Mouse (Mus musculus) left cerebral cortex, adult 2 months (tissue): ENCODE data around the gene Cpa4. TPM values are rescaled to one million over a fixed set of nuclear protein-coding genes. Genes with fewer than 3 reads are reported as not detected.

Experiments used
- DNase-seq, 2 experiments: peaks; one replicate each; pipeline ENCODE4 v3.0.0; 2021 to 2022; ENCODE audit warnings: low spot score in 2 of 2, mixed read lengths in 1 of 2; ENCODE audit errors: extremely low spot score in 1 of 2
- H3K27ac ChIP-seq: fragments of 200-600 bp; 2 replicates; pipeline ENCODE4 v1.8.1; 2022
- H3K4me3 ChIP-seq: fragments of 200-600 bp; 2 replicates; pipeline ENCODE4 v1.8.1; 2022
- CTCF ChIP-seq: fragments of 200-600 bp; IDR thresholded peaks from 2 replicates; pipeline ENCODE4 v1.8.1; 2022; ENCODE audit warnings: antibody characterized with exemption, mild to moderate bottlenecking, moderate library complexity
- intact Hi-C: fragments of 180-260 bp; cut with DNase I; formaldehyde crosslinking; loops from one replicate; pipeline ENCODE4 v1.15.1; 2025
- total RNA-seq, 2 experiments: library from RNA; stranded (reverse); gene quantifications; 2 replicates each; pipeline ENCODE4 v1.2.3; 2021

Cpa4 gene
- total RNA-seq, 2 experiments from 2014 or later, result 0.16 TPM; not detected in 1

- intact Hi-C loops, result loop anchor here (5.0 kb wide), 1 partner anchor 97 kb away; no protein-coding TSS in a partner anchor
- H3K4me3 ChIP-seq, result no peak overlapping the region
Observed at GRCm38 (mm10) chr6:30574945-30575344, 6.8 kb downstream of the Cpa4 start.

GRCm38 (mm10) chr6:30576477-30577203, 8.5 kb downstream of the Cpa4 start:
- no peak for TF ChIP-seq CTCF
- intact Hi-C loops, result no loop called here

More at GRCm38 (mm10) chr6:30574945-30575344, 6.8 kb downstream of the Cpa4 start:
- no peak overlapping the region for H3K27ac ChIP-seq
- no peak for TF ChIP-seq CTCF
- no peak for DNase-seq

GRCm38 (mm10) chr6:30579961-30580840, 12.0 kb downstream of the Cpa4 start:
- intact Hi-C loops, result no loop called here
- no peak overlapping the region for H3K4me3 ChIP-seq
- no peak for TF ChIP-seq CTCF
- H3K27ac ChIP-seq, result peak overlapping the region; percentile 78
- no peak for DNase-seq

More at GRCm38 (mm10) chr6:30576477-30577203, 8.5 kb downstream of the Cpa4 start:
- DNase-seq, result no peak
- H3K27ac ChIP-seq, result no peak overlapping the region
- no peak overlapping the region for H3K4me3 ChIP-seq

DNA sequence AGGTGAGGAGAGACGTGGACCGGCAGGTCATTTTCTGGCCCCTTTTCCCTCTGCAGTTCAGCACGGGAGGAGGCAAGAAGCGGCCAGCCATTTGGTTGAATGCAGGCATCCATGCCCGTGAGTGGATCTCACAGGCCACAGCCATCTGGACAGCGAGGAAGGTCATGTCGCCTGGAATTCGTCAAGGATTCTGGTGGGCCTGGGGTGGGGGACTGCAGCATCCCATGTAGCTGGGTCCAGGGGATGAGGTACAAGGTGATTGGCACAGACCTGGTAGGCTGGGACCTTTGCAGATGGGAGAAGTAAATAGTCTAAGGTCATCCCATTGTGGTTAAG, 12.6 kb downstream of the Cpa4 start:
- DNase-seq, result no peak
- Histone ChIP-seq H3K27ac (no peak overlapping the region), H3K4me3 (no peak overlapping the region)
- no peak for TF ChIP-seq CTCF
- intact Hi-C loops, result no loop called here

GRCm38 (mm10) chr6:30586886-30587442, 18.8 kb downstream of the Cpa4 start:
- H3K27ac ChIP-seq, result no peak overlapping the region
- DNase-seq, result no peak
- intact Hi-C loops, result no loop called here
- TF ChIP-seq CTCF, result no peak
- H3K4me3 ChIP-seq, result no peak overlapping the region

DNA sequence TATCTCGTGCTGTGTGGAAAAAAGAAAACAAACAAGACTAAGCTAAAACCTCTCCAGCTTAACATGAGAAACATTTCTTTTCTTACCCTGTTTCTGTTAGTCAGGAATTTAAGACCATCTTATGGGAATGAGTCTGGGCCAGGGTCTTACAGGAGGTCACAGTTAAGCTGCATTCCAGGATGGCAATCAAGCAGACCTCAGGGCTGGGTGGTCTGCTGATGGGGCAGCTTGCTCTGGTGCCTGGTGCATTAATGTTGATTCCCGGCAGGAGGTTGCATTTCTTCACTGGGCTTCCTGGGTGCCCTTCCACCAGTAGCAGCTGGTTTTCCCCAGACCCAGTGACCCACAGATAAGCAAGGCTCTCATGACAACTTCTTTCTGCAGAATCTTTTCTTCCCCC, 21.6 kb downstream of the Cpa4 start:
- intact Hi-C loops, result no loop called here
- TF ChIP-seq CTCF, result no peak
- no peak for DNase-seq
- H3K4me3 ChIP-seq, result no peak overlapping the region
- H3K27ac ChIP-seq, result no peak overlapping the region

DNA sequence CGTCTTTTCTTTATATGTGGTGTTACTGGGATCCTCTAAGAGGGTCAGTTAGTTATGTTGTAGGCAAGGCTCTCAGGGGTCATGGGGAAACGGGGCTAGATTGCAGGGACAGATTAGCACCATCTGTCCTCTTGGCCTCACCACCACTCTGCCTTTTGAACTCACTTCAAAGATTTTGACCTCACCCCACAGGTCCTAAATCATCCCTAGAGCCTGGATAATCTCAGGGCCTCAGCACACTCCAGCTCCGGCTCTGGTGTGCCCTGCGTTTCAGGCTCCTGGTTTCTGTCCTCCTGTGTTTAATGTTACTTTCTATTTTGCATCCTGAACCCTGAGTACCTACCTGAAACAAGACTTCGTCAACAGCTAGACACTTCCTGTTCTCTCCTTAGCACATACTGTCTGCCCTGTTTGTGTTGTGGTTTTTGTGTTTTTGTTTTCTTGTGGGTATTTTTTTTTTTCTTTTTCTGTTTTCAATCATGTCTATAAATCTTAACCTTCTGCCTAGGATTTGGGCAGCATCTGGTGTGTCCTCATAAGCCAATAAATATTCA, 23.8 kb downstream of the Cpa4 start:
- TF ChIP-seq CTCF, result no peak
- no peak for DNase-seq
- no peak overlapping the region for H3K27ac ChIP-seq

GRCm38 (mm10) chr6:30592417-30592974, 24.3 kb downstream of the Cpa4 start:
- TF ChIP-seq CTCF, result no peak
- no peak for DNase-seq
- Histone ChIP-seq H3K27ac (no peak overlapping the region), H3K4me3 (no peak overlapping the region)
- intact Hi-C loops, result no loop called here

More for the DNA sequence above, 23.8 kb downstream of the Cpa4 start:
- H3K4me3 ChIP-seq, result no peak overlapping the region
- intact Hi-C loops, result no loop called here

DNA sequence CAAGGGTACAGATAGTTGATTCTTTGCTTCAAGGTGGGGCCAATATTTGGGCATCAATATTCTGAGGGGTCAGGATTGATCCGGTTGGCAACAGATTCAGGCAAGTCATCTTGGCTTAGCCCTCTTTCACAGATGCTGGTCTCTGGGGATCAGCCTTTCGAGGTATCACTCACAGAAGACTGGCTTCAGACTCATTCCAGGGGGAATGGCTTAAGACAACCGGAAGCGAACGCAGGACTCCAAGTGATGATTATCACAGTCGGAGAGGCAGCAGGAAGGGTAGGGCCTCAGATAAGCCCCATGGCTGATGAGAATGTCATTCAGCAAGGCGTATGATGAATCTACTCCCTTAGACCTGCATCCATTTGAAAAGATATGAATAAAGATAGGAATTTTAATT, 26.2 kb downstream of the Cpa4 start:
- no peak for DNase-seq
- Histone ChIP-seq H3K4me3 (no peak overlapping the region), H3K27ac (no peak overlapping the region)
- intact Hi-C loops, result no loop called here
- no peak for TF ChIP-seq CTCF

DNA sequence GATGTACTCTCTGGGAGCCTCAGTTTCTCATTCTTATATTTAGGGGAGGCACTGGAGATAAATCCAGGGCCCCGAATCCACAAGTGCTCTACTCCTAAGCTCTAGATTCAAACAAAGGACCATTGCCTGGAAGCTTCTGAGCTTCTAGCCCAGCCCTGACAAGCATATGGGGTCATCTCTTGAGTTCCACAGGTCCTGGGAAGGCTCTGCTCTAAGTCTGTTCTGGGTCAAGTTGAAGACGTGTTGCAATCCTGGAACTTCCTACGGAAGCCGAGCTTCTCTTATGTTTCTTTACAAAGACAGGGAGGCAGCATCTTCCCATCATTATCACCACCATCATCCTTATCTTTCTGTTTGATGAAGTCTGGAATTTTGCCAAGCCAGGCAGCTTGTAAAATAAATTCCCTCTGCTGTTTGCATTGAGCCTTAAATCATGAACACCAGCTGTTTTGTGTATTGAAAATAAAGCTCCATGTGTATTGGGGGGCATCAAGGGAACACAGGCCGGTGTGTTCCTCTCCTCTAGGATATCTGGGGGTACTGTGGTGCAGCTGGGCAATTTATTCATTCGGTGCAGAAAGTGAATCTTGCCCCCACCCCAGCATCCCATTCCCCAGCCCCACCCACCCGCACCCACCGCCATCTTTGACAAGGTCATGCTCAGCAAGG, 28.2 kb downstream of the Cpa4 start:
- no peak for TF ChIP-seq CTCF
- intact Hi-C loops, result no loop called here
- Histone ChIP-seq H3K27ac (no peak overlapping the region), H3K4me3 (no peak overlapping the region)
- DNase-seq, result no peak

DNA sequence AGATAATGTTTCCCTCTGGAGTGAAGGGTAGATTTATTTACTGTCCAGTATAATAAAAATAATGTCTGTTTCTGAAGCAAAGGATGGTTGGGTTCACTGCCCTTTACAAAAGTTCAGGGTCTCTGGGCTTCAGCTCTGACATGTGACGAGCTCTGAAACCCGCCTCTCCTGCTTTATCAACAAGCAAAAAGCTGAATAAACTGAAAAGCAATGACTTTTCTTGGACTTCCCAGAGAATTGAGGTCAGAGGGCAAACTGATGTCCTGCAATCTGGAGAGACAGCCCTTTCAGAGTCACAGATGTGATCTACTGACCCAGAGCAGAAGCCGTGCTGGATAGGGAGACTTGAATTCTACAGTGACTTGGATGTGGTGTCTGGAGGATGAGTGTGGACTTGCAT, 31.9 kb downstream of the Cpa4 start:
- no peak for DNase-seq
- intact Hi-C loops, result no loop called here
- TF ChIP-seq CTCF, result no peak
- Histone ChIP-seq H3K4me3 (no peak overlapping the region), H3K27ac (no peak overlapping the region)
